Mouse (Mus musculus): ENCODE data around the gene Agap3.

DNA sequence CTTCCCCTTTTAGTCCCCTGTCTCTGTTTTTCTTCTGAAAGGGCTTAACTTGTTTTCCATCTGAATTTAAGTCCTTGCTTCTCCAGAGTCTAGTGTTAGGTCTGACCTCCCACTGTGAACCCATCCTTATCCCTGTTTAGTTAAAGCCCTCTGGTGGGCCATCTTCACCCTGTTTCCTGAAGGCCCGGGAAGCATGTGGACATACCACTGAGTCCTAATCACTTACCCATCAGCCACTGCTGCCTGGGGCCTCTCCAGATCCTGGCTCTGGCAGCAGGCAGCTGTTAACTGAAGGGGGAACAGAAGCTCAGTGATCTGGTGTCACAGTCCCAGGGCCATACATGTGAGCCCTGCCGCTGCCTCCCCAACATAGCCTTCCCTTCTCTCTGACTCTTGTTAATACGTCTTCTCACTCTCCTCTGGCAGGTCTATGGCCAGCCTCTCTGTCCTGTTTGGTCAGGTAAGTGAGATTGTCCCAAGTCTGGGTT is 46.5 kb upstream of the Agap3 start:
- no peak for TF ChIP-seq CTCF (IDR thresholded peaks at IDR 0.05; ENCODE audit: low read depth, low read length)
- no peak for TF ChIP-seq POLR2A (IDR thresholded peaks at IDR 0.05; ENCODE audit: insufficient read depth, low read length)
